Mouse (Mus musculus) right cerebral cortex, postnatal 14 days (tissue): ENCODE data around the gene Prmt8.

Experiments used
- DNase-seq: peaks from one replicate; pipeline ENCODE4 v3.0.0; 2022

The Prmt8 gene

DNA sequence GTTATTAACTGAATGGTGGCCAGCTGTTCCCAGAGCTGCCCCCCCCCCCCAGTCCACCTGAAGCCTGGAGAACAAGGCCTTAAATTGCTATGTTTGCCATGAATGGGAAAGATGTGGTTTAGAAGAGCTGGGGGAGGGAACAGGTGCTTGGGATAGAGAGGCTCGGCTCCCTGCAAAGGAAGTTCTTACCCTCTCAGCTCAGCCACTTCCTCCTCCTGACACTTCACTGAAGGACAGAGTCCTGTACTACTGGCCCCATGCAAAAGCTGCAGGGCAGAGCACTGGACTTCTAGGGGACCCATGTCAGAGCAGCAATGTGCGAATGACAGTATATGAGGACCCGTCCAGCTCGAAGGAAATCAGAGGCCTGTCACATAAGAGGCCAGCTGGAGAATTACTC lies 109.3 kb downstream of the Prmt8 start:
- DNase-seq: no peak

DNA sequence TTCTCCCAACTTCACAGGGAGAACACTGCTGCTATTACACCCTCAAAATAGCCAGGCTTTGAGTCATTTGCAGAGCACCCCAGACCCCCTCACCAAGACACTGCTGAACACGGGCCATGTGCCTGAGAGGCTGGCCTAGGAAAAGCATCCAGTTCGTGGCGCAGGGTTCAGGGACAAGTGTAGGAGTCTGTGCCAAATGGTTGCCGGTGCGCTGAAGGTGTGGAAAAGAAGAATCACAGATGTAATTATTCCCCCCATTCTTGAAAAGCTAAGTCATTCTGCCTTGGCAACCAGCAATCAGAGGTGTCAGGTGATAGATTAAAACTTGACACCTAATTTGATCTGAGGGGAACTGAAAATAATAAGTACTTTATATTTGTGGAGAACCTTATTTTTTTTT lies 109.8 kb downstream of the Prmt8 start:
- no peak for DNase-seq

DNA sequence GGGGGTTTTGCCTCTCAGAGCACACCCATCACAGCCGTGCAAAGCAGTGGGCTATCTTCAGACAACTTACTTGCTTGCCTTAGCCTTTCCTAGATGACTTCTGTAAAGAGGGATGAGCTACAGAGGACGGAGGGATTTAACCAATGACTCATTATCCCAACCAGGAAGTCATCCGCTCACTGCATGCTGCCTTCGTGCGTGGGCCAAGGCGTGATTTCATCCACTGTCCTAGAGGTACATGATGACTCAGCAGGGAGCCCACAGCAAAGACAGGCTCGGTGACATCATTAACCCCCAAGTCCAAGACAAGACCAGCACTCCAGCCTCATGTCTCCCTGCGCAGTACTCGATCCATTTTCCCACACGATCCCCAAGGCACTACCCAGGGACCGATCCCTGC lies 112.1 kb downstream of the Prmt8 start:
- no peak for DNase-seq

DNA sequence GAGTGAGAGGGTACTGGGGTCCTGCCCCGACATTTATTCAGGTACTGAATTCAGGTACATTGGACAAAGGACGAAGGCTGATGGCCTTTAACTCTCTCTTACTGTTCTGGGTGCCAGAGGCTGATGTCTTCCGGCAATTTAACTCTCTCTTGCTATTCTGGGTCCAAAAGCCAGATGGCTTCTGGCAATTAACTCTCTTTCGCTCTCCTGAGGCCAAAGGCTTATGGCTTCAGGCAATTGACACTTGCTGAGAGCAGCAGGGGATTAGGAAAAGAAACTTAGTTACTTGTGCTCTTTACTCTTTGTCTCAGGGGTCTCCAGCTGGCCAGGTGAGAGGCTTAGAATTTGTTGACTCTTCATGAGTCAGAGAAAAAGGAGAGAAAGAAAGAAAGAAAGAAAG lies 113.3 kb downstream of the Prmt8 start:
- DNase-seq: no peak

DNA sequence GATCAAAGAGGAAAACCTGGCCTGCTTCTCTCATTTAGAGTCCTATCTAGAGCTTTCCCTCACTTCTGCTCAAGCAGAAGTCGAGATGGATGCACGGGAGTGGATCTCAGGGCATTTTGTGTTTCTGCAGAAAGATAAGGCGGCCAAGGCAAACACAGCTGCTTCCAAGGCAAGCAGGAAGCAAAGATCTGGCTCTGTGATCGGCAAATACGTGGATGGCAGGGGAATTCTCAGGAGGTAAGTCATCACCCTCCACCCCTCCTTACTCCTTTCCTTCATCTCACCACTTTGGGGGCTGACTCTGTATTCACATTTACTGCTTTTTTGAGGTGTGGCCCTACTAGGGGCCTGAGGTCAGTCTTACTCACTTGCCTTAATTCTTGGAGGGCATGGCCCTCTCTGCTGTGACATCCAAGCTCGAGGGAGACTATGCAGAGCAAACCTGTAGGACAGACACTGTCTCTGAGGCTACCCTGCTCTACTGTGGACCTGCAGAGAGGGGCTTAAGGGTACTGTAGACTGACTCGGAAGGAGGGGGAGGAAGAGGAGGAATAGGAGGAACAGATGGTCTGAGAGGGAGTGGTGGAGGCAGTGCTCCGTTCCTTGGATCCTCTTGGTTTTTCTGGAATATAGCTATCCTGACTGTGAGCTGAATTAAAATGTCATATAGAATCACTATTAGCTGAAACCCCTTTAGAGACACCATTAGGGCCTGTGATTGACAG lies 128.0 kb downstream of the Prmt8 start:
- no peak for DNase-seq
